Mouse (Mus musculus) bone marrow, adult 2 months (tissue): ENCODE data around the gene Cd5l. TPM values are rescaled to one million over a fixed set of nuclear protein-coding genes. Genes with fewer than 3 reads are reported as not detected.
"Not testable (repeated sequence)": the region's sequence is repeated elsewhere in the genome, so short reads cannot be mapped to it uniquely, and the experiment has no call there.

Experiments
- H3K27ac ChIP-seq: fragments of 200-500 bp; 2 replicates; pipeline ENCODE4 v1.5.1; 2012; ENCODE audit warnings: low read depth, mild to moderate bottlenecking, control low read depth, inconsistent platforms, low read length; ENCODE audit not compliant: control insufficient read depth, poor library complexity, insufficient read depth
- H3K4me1 ChIP-seq: fragments of 200-500 bp; 2 replicates; pipeline ENCODE4 v1.6.1; 2011; ENCODE audit warnings: low read length; ENCODE audit not compliant: control insufficient read depth, insufficient read depth
- H3K4me3 ChIP-seq: fragments of 200-500 bp; replicated peaks from 2 replicates; pipeline ENCODE3; 2011; ENCODE audit warnings: mild to moderate bottlenecking, low read depth, low read length, control low read depth; ENCODE audit not compliant: control insufficient read depth
- CTCF ChIP-seq: fragments of 200-500 bp; IDR thresholded peaks from 2 replicates; pipeline ENCODE4 v1.5.1; 2011; ENCODE audit warnings: low read length, control low read depth; ENCODE audit not compliant: control insufficient read depth, insufficient read depth
- POLR2A ChIP-seq: fragments of 200-500 bp; IDR thresholded peaks from 2 replicates; pipeline ENCODE4 v1.6.1; 2011; ENCODE audit warnings: low read depth, mild to moderate bottlenecking, control low read depth, low read length, borderline replicate concordance; ENCODE audit not compliant: control insufficient read depth
- WGBS: fragments of 180-500 bp; shearing (Covaris S2); methylation state at CpG from one replicate; pipeline ENCODE4 v1.1.7; 2018; 5-methylcytosine and 5-hydroxymethylcytosine counted together
- polyA plus RNA-seq: library from polyadenylated mRNA; stranded (reverse); fragments of >200 nt; gene quantifications from 2 replicates; pipeline ENCODE4 v1.2.4, GENCODE M21; 2011; ENCODE audit warnings: low replicate concordance; ENCODE audit not compliant: missing spikeins, insufficient read depth, insufficient read length

Cd5l gene
- polyA plus RNA-seq, 1 experiment, result 18.0 TPM

GRCm38 (mm10) chr3:87367511-87367910, 9.8 kb downstream of the Cd5l start:
- Histone ChIP-seq H3K4me1 (no peaks in the 10 kb centered on the region; the same call in 1 of the 2 replicates), H3K27ac (no peak overlapping the region), H3K4me3 (no peak overlapping the region)
- WGBS, result 89% methylated on average over 10 of the region's 10 CpGs
- TF ChIP-seq POLR2A, result no peak
- no peak for TF ChIP-seq CTCF

- Histone ChIP-seq H3K27ac (no peak overlapping the region; the same call in 1 of the 2 replicates), H3K4me1 (no peaks in the 10 kb centered on the region; the same call in 1 of the 2 replicates), H3K4me3 (no peak overlapping the region)
- no peak for TF ChIP-seq POLR2A
- TF ChIP-seq CTCF, result no peak
- 14% methylated on average over 5 of the region's 5 CpGs for WGBS
Measured at GRCm38 (mm10) chr3:87369181-87369580, 11.5 kb downstream of the Cd5l start.

GRCm38 (mm10) chr3:87376195-87377165, 18.8 kb downstream of the Cd5l start, which contains the start of gene Fcrl1:
TSS of gene Fcrl1 (plus strand) at chr3:87376387.
- H3K4me3 ChIP-seq, result peak within 1 kb of the TSS; percentile 65
- 38% methylated on average over 18 of the region's 18 CpGs for WGBS
- peak within 1 kb of the TSS; percentile 68 for H3K27ac ChIP-seq
- H3K4me1 ChIP-seq, result peaks cover 4% of the 10 kb centered on the region
- TF ChIP-seq CTCF, result no peak
- no peak for TF ChIP-seq POLR2A

GRCm38 (mm10) chr3:87377228-87377627, 19.5 kb downstream of the Cd5l start:
- peaks cover 4% of the 10 kb centered on the region for H3K4me1 ChIP-seq
- no peak for TF ChIP-seq CTCF
- TF ChIP-seq POLR2A, result no peak
- H3K27ac ChIP-seq, result peak overlapping the region; percentile 31; the same call in 1 of the 2 replicates
- 64% methylated on average over 3 of the region's 3 CpGs for WGBS
- peak overlapping the region; percentile 56 for H3K4me3 ChIP-seq

- H3K4me1 ChIP-seq, result peaks cover 4% of the 10 kb centered on the region
- 60% methylated on average over 6 of the region's 6 CpGs for whole genome bisulfite sequencing
- H3K27ac ChIP-seq, result peak overlapping the region; percentile 11
- TF ChIP-seq CTCF (no peak), POLR2A (no peak)
- peak overlapping the region; percentile 19 for H3K4me3 ChIP-seq
Measured at GRCm38 (mm10) chr3:87377719-87378118, 20.0 kb downstream of the Cd5l start.

GRCm38 (mm10) chr3:87379641-87380315, 22.1 kb downstream of the Cd5l start:
- not testable (repeated sequence) for H3K27ac ChIP-seq, H3K4me1 ChIP-seq, H3K4me3 ChIP-seq
- 71% methylated on average over 2 of the region's 2 CpGs for WGBS

GRCm38 (mm10) chr3:87381806-87382712, 24.4 kb downstream of the Cd5l start:
- 21% methylated on average over 7 of the region's 7 CpGs for WGBS
- Histone ChIP-seq H3K4me1 (peaks cover 1% of the 10 kb centered on the region), H3K27ac (peak overlapping the region; percentile 47), H3K4me3 (no peak overlapping the region)
- TF ChIP-seq POLR2A (no peak), CTCF (no peak)
